Mouse (Mus musculus) MEL (cell line): ENCODE measurements around the gene Dnah10.

Source experiments
- CHD2 ChIP-seq: IDR thresholded peaks from 2 replicates; pipeline ENCODE4 v1.6.1; 2011; ENCODE audit warnings: low read length, improper control_type of control experiment
- CTCF ChIP-seq, 3 experiments: IDR thresholded peaks in 2 of 3; conservative IDR thresholded peaks in 1 of 3; 2 replicates each; pipeline ENCODE4 v1.5.1; 2011 to 2012; ENCODE audit warnings: low read length in 3 of 3, low read depth in 2 of 3, mild to moderate bottlenecking in 2 of 3, improper control_type of control experiment in 1 of 3, inconsistent platforms in 1 of 3, mixed read lengths in 1 of 3, moderate library complexity in 1 of 3; ENCODE audit not compliant: control insufficient read depth in 1 of 3, insufficient read depth in 1 of 3, poor library complexity in 1 of 3, severe bottlenecking in 1 of 3
- E2F4 ChIP-seq: IDR thresholded peaks from 2 replicates; pipeline ENCODE4 v1.6.1; 2011; ENCODE audit warnings: low read depth, low read length, improper control_type of control experiment, borderline replicate concordance
- EP300 ChIP-seq, 2 experiments: IDR thresholded peaks; 2 replicates each; pipeline ENCODE4 v1.6.1; 2011; ENCODE audit warnings: improper control_type of control experiment in 2 of 2, low read length in 2 of 2, low read depth in 1 of 2, mild to moderate bottlenecking in 1 of 2
- ETS1 ChIP-seq: IDR thresholded peaks from 2 replicates; pipeline ENCODE4 v1.6.1; 2012; ENCODE audit warnings: low read depth, mild to moderate bottlenecking, inconsistent platforms, low read length, improper control_type of control experiment, moderate library complexity
- GATA1 ChIP-seq: IDR thresholded peaks from 2 replicates; pipeline ENCODE4 v1.6.1; 2011; ENCODE audit warnings: low read depth, low read length, improper control_type of control experiment
- HCFC1 ChIP-seq: IDR thresholded peaks from 2 replicates; pipeline ENCODE4 v1.6.1; 2012; ENCODE audit warnings: low read depth, mild to moderate bottlenecking, inconsistent platforms, low read length, improper control_type of control experiment, moderate library complexity
- MXI1 ChIP-seq: IDR thresholded peaks from 2 replicates; pipeline ENCODE4 v1.6.1; 2011; ENCODE audit warnings: mild to moderate bottlenecking, low read depth, low read length, improper control_type of control experiment
- NRF1 ChIP-seq: IDR thresholded peaks from 2 replicates; pipeline ENCODE4 v1.6.1; 2014; ENCODE audit warnings: low read depth, mild to moderate bottlenecking, inconsistent platforms, low read length, improper control_type of control experiment, moderate library complexity; ENCODE audit not compliant: poor library complexity, insufficient read depth, severe bottlenecking
- POLR2A ChIP-seq, 2 experiments: IDR thresholded peaks; 2 replicates each; pipeline ENCODE4 v1.6.1; 2011 to 2012; ENCODE audit warnings: low read length in 2 of 2, mild to moderate bottlenecking in 2 of 2, control low read depth in 1 of 2, improper control_type of control experiment in 1 of 2, low read depth in 1 of 2, moderate library complexity in 1 of 2; ENCODE audit not compliant: control insufficient read depth in 1 of 2, insufficient read depth in 1 of 2, poor library complexity in 1 of 2
- RAD21 ChIP-seq: IDR thresholded peaks from 2 replicates; pipeline ENCODE4 v1.6.1; 2011; ENCODE audit warnings: mild to moderate bottlenecking, low read depth, low read length, improper control_type of control experiment
- TAL1 ChIP-seq: IDR thresholded peaks from 2 replicates; pipeline ENCODE4 v1.6.1; 2012; ENCODE audit warnings: mild to moderate bottlenecking, inconsistent platforms, low read length, moderate library complexity, mixed read lengths
- USF1 ChIP-seq: IDR thresholded peaks from 2 replicates; pipeline ENCODE4 v1.6.1; 2014; ENCODE audit warnings: low read depth, mild to moderate bottlenecking, inconsistent platforms, low read length, improper control_type of control experiment, moderate library complexity
- ZNF384 ChIP-seq: IDR thresholded peaks from 2 replicates; pipeline ENCODE4 v1.6.1; 2012; ENCODE audit warnings: low read depth, mild to moderate bottlenecking, inconsistent platforms, low read length, improper control_type of control experiment

- TF ChIP-seq CTCF (IDR thresholded peaks at IDR 0.05 in 2 of 3, conservative IDR thresholded peaks at IDR 0.05 in 1 of 3; ENCODE audit: control insufficient read depth in 1 of 3, insufficient read depth in 1 of 3, low read depth in 2 of 3, low read length in 3 of 3, poor library complexity in 1 of 3, severe bottlenecking in 1 of 3) (no peak), ETS1 (no peak), E2F4 (no peak), GATA1 (no peak), POLR2A (IDR thresholded peaks at IDR 0.05; ENCODE audit: control insufficient read depth in 1 of 2, insufficient read depth in 1 of 2, low read depth in 1 of 2, low read length in 2 of 2, poor library complexity in 1 of 2) (no peak), CHD2 (no peak), EP300 (IDR thresholded peaks at IDR 0.05; ENCODE audit: low read depth in 1 of 2, low read length in 2 of 2) (no peak), RAD21 (no peak), MXI1 (no peak), ZNF384 (no peak), NRF1 (no peak), USF1 (no peak), HCFC1 (no peak), TAL1 (no peak)
These were observed 115.3 kb downstream of the Dnah10 start for GRCm38 (mm10) chr5:124840202-124840601.
